Mouse (Mus musculus) intestine, embryonic 14.5 days (tissue): ENCODE results near the gene Acsm1. TPM values are rescaled to one million over a fixed set of nuclear protein-coding genes. Genes with fewer than 3 reads are reported as not detected.

ENCODE experiments used
- ATAC-seq: fragments of 200-750 bp; cut with Nextera tagmentation; replicated peaks from 2 replicates; pipeline ENCODE4 v1.8.0; 2017; ENCODE audit warnings: low read depth, moderate number of reproducible peaks, moderate TSS enrichment, moderate library complexity; ENCODE audit not compliant: low FRiP score, low TSS enrichment
- DNase-seq: peaks from one replicate; pipeline ENCODE4 v3.0.0-alpha.2; 2018; ENCODE audit warnings: low spot score
- H3K27ac ChIP-seq: fragments of 300-500 bp; sonication (generic); 2 replicates; pipeline ENCODE4 v1.5.1; 2014; ENCODE audit warnings: low read depth, mild to moderate bottlenecking, control low read depth
- H3K27me3 ChIP-seq: fragments of 300-500 bp; sonication (generic); replicated peaks from 2 replicates; pipeline ENCODE4 v1.6.1; 2014; ENCODE audit warnings: low read length, control low read depth; ENCODE audit not compliant: control insufficient read depth, insufficient read depth
- H3K36me3 ChIP-seq: fragments of 300-500 bp; sonication (generic); 2 replicates; pipeline ENCODE4 v1.6.1; 2014; ENCODE audit warnings: low read length, control low read depth; ENCODE audit not compliant: control insufficient read depth, insufficient read depth
- H3K4me1 ChIP-seq: fragments of 300-500 bp; sonication (generic); replicated peaks from 2 replicates; pipeline ENCODE4 v1.6.1; 2014; ENCODE audit warnings: low read length, control low read depth, mixed read lengths; ENCODE audit not compliant: control insufficient read depth, insufficient read depth
- H3K4me2 ChIP-seq: fragments of 300-500 bp; sonication (generic); 2 replicates; pipeline ENCODE4 v1.6.1; 2014; ENCODE audit warnings: low read length
- H3K4me3 ChIP-seq: fragments of 300-500 bp; sonication (generic); 2 replicates; pipeline ENCODE4 v1.5.1; 2014; ENCODE audit warnings: low read depth, low read length, control low read depth, mixed read lengths
- H3K9ac ChIP-seq: fragments of 300-500 bp; sonication (generic); 2 replicates; pipeline ENCODE4 v1.6.1; 2014; ENCODE audit warnings: mild to moderate bottlenecking, low read length
- H3K9me3 ChIP-seq: fragments of 300-500 bp; sonication (generic); 2 replicates; pipeline ENCODE4 v1.6.1; 2016; ENCODE audit warnings: low read length, control low read depth; ENCODE audit not compliant: control insufficient read depth
- WGBS: fragments of 180-500 bp; shearing (Covaris S2); extraction: QIAGEN DNeasy Blood & Tissue Kit; methylation state at CpG from one replicate; pipeline ENCODE4 v1.1.7; 2014; 5-methylcytosine and 5-hydroxymethylcytosine counted together
- polyA plus RNA-seq: library from polyadenylated mRNA; unstranded; fragments of >200 nt; fragmentation: Nextera tagmentation; extraction: Ambion mirVana; gene quantifications from 2 replicates; pipeline ENCODE4 v1.2.1, GENCODE M21; 2014

The Acsm1 gene
- polyA plus RNA-seq, 1 experiment from 2014 or later, result not detected

DNA sequence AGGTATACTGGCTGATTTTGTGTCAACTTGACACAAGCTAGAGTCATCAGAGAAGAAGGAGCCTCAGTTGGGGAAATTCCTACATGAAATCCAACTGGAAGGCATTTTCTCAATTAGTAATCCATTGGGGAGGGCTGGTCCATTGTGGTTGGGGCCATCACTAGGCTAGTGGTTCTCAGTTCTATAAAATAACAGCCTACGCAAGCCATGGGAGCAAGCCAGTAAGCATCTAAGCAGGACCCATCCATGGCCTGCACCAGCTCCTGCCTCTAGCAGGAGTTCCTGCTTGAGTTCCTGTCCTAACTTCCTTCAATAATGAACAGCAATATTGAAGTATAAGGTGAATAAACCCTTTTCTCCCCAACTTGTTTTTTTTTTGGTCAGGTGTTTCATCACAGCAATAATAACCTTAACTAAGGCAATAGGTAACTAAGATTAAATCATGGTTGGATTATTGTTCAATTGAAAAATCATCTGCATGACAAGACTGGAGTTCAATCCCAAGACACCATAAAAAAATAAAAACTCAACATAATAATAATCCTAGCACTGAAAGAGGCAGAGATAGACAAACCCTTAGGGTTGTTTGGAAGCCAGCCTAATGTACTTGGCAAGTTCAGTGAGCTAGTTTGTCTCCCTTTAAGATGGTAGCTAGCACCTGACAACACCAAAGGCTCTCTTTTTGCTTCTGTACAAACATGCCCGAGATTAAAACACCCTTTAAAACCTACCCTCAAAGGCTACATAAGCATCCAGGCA, 5.5 kb upstream of the Acsm1 start:
- no peak overlapping the region for H3K4me3 ChIP-seq
- no peaks in the 10 kb centered on the region for H3K27me3 ChIP-seq
- no peak overlapping the region for H3K27ac ChIP-seq
- no peaks in the 10 kb centered on the region for H3K9me3 ChIP-seq
- H3K9ac ChIP-seq, result no peak overlapping the region
- H3K36me3 ChIP-seq, result no peaks in the 10 kb centered on the region
- no peaks in the 10 kb centered on the region for H3K4me1 ChIP-seq
- WGBS, result 86% methylated on average over 2 of the region's 2 CpGs
- ATAC-seq (no peak), DNase-seq (no peak)
- no peak overlapping the region for H3K4me2 ChIP-seq

DNA sequence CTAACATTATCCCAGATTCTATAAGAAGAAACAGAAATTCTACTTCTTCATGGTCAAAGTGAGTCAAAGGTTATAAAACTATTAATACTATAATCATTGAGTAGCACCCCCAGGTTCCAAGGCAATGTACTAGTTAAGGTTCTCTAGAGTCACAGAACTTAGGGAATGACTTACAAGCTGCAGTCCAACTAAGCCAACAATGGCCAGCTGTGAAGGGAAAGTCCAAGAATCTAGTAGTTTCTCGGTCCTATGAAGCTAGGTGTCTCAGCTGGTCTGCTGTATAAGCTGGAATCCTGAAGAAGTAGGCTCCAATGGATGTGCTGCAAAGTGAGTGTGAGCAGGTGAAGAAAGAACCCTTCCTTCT, 4.9 kb upstream of the Acsm1 start:
- Histone ChIP-seq H3K27ac (no peak overlapping the region), H3K27me3 (no peaks in the 10 kb centered on the region), H3K9me3 (no peaks in the 10 kb centered on the region), H3K36me3 (no peaks in the 10 kb centered on the region), H3K4me2 (no peak overlapping the region), H3K4me1 (no peaks in the 10 kb centered on the region), H3K9ac (no peak overlapping the region), H3K4me3 (no peak overlapping the region)
- DNase-seq (no peak), ATAC-seq (no peak)
- 79% methylated on average over 1 of the region's 1 CpGs for WGBS

DNA sequence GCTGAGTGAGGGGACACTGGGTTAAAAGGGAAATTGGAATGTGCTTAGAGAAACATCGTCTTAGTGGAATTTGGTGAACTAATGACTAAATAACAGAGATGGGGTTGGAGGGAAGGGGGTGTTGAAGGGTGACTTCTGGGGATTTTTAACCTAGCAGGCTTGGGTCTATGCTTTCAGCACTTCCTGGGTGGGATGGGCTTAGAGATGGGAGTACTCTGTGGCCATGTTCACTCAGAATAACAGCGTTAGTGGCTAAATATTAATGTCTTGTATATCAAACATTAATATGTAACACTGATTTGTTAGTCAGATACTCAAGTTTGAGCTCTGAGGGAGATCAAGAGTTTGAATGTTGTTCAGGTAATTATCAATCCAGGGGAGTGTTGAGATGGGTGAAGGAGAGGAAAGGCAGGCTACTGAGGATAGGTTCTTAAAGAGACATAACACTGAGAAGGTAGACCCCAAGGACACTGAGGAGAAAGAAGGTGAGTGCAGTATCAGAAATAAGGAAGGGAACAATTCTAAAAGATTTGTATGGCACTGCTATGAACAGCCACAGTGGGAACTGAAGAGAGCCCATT, 1.8 kb upstream of the Acsm1 start:
- DNase-seq (no peak), ATAC-seq (no peak)
- H3K9me3 ChIP-seq, result no peaks in the 10 kb centered on the region
- H3K4me1 ChIP-seq, result no peaks in the 10 kb centered on the region
- H3K4me2 ChIP-seq, result no peak overlapping the region
- H3K27ac ChIP-seq, result no peak overlapping the region
- no peaks in the 10 kb centered on the region for H3K36me3 ChIP-seq
- H3K9ac ChIP-seq, result no peak overlapping the region
- 70% methylated on average over 2 of the region's 2 CpGs for WGBS
- no peak overlapping the region for H3K4me3 ChIP-seq
- H3K27me3 ChIP-seq, result no peaks in the 10 kb centered on the region

DNA sequence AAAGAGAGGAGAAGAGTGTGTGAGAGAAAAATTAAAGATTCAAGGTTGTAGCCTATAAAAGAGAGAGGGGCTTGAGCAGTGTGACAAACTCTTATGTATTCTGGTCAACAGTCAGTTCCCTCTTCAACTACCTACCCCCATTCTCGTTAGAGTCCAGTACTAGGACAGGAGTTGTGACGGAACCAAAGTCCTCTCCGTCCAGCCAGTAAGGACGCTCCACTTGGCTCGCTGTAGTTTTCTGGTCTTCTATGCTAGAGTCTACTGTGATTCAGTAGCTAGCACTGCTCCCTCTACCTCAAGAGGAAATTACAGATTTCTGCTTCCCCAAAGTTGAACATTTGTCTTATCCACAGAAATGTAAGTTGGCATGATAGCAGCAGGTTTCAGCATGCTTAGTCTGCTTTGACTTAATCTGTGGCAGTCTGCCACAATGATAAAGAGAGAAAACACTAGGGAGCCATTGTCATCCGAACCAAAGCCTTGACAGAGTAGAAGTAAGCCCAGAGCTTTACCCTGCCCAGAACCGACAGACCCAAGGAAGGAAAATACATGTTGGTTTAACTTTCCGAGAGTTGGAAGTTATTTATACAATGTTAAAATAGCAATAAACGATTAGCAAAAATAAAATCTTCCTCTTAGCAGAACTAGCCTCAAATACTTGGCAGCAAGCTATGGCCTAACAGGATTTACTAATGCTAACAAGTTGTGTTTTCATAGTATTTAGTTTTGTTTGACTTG, 731 bp upstream of the Acsm1 start:
- WGBS, result 77% methylated on average over 9 of the region's 9 CpGs

DNA sequence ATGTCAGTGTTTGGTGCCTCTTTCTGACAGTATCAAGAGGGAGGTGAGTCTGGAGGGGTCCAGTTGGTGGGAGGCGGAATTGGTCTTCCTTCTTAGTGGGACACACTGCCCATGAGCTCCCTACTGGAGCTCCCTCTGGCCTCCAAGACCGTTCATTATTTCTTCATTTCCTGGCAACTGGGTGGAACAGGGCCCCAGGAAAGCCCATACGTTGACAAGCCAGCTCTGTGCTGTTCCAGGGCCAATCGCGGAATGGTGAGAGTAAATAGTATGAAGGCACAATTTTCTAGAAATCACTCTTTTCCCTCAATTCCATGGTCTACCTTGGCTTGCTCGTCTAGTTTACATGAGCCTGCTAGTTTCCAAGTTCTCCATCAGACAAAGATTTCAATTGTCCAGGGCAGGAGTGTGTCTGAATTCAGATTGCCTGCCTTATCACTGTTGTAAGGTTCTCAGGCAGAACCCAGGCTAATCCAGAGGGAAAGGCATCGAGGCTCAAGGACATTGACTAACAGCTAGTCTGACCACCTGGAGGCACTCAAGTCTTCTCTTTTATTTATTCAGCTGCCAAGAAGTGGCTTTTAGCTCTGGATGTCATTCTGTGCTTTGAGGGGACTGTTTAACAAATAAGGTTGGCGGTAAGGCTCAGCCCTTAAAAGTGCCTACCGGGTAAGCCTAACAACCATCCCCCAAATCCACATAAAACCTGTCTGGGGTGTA, 1.1 kb downstream of the Acsm1 start:
- no peak for ATAC-seq
- H3K36me3 ChIP-seq, result no peaks in the 10 kb centered on the region

More for the DNA sequence above, 731 bp upstream of the Acsm1 start:
- no peaks in the 10 kb centered on the region for H3K36me3 ChIP-seq
- ATAC-seq (no peak), DNase-seq (no peak)
- H3K4me3 ChIP-seq, result no peak overlapping the region
- no peak overlapping the region for H3K27ac ChIP-seq
- no peaks in the 10 kb centered on the region for H3K4me1 ChIP-seq
- H3K27me3 ChIP-seq, result no peaks in the 10 kb centered on the region
- H3K9me3 ChIP-seq, result no peaks in the 10 kb centered on the region
- H3K4me2 ChIP-seq, result no peak overlapping the region
- H3K9ac ChIP-seq, result no peak overlapping the region

DNA sequence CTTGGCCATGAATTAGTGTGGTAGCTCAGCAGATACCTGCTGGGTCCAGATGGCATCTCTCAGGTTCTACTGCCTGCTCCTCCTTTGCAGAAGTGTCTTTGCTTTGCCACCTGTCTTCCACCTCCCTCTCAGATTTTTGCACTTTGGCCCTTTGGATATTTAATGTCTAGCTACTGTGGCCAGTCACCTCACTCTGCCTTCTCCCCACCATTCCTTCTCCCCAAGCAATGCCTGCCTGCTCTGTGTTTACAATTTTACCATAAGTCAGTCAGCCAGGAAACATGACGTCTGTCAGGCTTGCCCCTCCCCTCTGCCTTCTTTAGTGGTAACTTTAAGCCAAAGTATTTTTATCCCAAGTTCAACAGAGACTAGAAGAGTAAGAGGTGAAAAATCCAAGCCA, 9.7 kb downstream of the Acsm1 start:
- no peak for ATAC-seq

More for the DNA sequence above, 1.1 kb downstream of the Acsm1 start:
- H3K9ac ChIP-seq, result no peak overlapping the region
- no peak overlapping the region for H3K4me2 ChIP-seq
- H3K9me3 ChIP-seq, result no peaks in the 10 kb centered on the region
- 65% methylated on average over 9 of the region's 9 CpGs for WGBS
- no peaks in the 10 kb centered on the region for H3K27me3 ChIP-seq
- no peak overlapping the region for H3K27ac ChIP-seq
- H3K4me3 ChIP-seq, result no peak overlapping the region
- no peaks in the 10 kb centered on the region for H3K4me1 ChIP-seq
- DNase-seq, result no peak

DNA sequence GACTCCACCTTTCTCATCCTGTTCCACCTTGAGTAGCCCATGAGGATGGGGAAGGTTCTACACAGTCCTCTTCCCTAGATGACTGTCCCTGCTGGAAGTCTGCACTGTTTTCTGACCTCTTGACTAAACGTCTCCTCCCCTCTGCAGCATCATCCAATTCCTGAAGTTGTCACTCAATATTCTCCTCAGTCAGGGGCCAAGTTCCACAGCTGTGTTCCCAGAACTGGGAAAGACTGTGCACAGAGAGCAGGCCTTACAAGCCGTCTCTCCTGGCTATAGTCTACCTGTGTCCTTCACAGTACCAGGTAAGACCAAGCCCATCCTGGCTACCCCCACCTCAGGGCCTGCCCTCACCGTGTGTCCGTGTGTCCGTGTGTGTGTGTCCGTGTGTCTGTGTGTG, 10.8 kb downstream of the Acsm1 start:
- H3K4me2 ChIP-seq, result no peak overlapping the region
- H3K4me3 ChIP-seq, result no peak overlapping the region
- no peaks in the 10 kb centered on the region for H3K4me1 ChIP-seq
- DNase-seq (no peak), ATAC-seq (no peak)
- H3K27me3 ChIP-seq, result no peaks in the 10 kb centered on the region
- 91% methylated on average over 6 of the region's 6 CpGs for WGBS
- H3K36me3 ChIP-seq, result no peaks in the 10 kb centered on the region
- H3K9ac ChIP-seq, result no peak overlapping the region
- no peaks in the 10 kb centered on the region for H3K9me3 ChIP-seq
- no peak overlapping the region for H3K27ac ChIP-seq

More for the DNA sequence above, 9.7 kb downstream of the Acsm1 start:
- Histone ChIP-seq H3K36me3 (no peaks in the 10 kb centered on the region), H3K9me3 (no peaks in the 10 kb centered on the region), H3K4me2 (no peak overlapping the region), H3K27ac (no peak overlapping the region), H3K4me3 (no peak overlapping the region), H3K27me3 (no peaks in the 10 kb centered on the region), H3K4me1 (no peaks in the 10 kb centered on the region), H3K9ac (no peak overlapping the region)
- WGBS, result 28% methylated on average over 1 of the region's 1 CpGs
- no peak for DNase-seq

DNA sequence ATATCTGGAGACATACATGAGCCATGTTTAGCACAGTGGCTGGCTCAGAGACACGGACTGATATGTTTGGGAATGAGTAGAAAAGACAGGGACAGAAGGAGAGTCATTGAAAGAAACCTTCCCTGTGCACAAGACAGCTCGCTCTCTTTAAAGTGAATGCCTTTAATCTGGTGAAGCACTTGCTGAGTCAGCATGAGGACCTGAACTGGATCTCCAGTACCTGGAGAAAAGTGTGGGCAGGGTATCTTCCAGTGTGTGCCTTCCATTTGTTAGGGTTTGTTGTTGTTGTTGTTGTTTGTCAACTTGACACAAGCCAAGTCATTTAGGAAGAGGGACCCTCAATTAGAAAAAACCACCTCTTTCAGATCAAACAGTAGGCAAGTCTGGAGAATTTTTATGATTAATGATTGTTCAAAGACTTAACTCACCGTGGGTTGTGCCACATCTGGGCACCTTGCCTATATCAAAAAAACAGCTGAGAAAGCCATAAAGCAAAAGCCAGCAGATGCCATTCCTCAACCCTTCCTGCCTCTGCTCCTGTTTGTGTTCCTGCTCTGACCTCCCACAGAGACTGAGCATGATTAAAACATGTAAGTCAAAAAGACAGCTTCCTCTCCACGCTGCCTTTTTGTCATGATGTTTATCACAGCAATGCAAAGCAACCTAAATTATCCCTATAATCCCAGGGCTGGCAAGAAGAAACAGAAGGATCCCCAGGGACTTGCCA, 11.5 kb downstream of the Acsm1 start:
- Histone ChIP-seq H3K4me3 (no peak overlapping the region), H3K4me2 (no peak overlapping the region), H3K9me3 (no peaks in the 10 kb centered on the region), H3K4me1 (no peaks in the 10 kb centered on the region), H3K9ac (no peak overlapping the region), H3K36me3 (no peaks in the 10 kb centered on the region), H3K27ac (no peak overlapping the region), H3K27me3 (no peaks in the 10 kb centered on the region)
- DNase-seq (no peak), ATAC-seq (no peak)
- 53% methylated on average over 4 of the region's 4 CpGs for WGBS
